Mouse (Mus musculus): Measurements from ENCODE around the gene Gabrb3. TPM values are rescaled to one million over a fixed set of nuclear protein-coding genes. Genes with fewer than 3 reads are reported as not detected.

The Gabrb3 gene
- total and polyA plus RNA-seq, 3 experiments: 0.16 TPM; not detected in 2

GRCm38 (mm10) chr7:57560732-57561436 is 141.4 kb downstream of the Gabrb3 start:
- H3K4me1 ChIP-seq (ENCODE audit: insufficient read depth, low read depth, low read length): no peaks in the 10 kb centered on the region
- H3K9me3 ChIP-seq (replicated peaks): peaks cover 4% of the 10 kb centered on the region; the same call in 1 of the 2 replicates
- no peaks in the 10 kb centered on the region for H3K36me3 ChIP-seq (replicated peaks)
- TF ChIP-seq GATA1 (IDR thresholded peaks at IDR 0.05; ENCODE audit: borderline replicate concordance, low read length) (no peak), TAL1 (conservative IDR thresholded peaks at IDR 0.05; ENCODE audit: low read depth, low read length) (no peak), POLR2AphosphoS5 (IDR thresholded peaks at IDR 0.05; ENCODE audit: insufficient replicate concordance, low read depth, low read length) (no peak), GATA2 (IDR thresholded peaks at IDR 0.05; ENCODE audit: borderline replicate concordance, low read depth, low read length) (no peak), CTCF (IDR thresholded peaks at IDR 0.05; ENCODE audit: low read depth, low read length) (no peak)
- H3K27me3 ChIP-seq (ENCODE audit: insufficient read depth, low read length): no peaks in the 10 kb centered on the region
- no peak overlapping the region for H3K4me3 ChIP-seq (ENCODE audit: low read depth, low read length)
- DNase-seq (ENCODE audit: low spot score) (no peak), ATAC-seq (ENCODE audit: extremely low read depth, insufficient number of reproducible peaks, low FRiP score, poor library complexity, severe bottlenecking) (no peak)

GRCm38 (mm10) chr7:57564403-57564802 is 144.9 kb downstream of the Gabrb3 start:
- TF ChIP-seq CTCF (IDR thresholded peaks at IDR 0.05; ENCODE audit: low read depth, low read length): no peak
- TF ChIP-seq GATA2 (IDR thresholded peaks at IDR 0.05; ENCODE audit: borderline replicate concordance, low read depth, low read length): no peak
- TF ChIP-seq GATA1 (IDR thresholded peaks at IDR 0.05; ENCODE audit: borderline replicate concordance, low read length): no peak
- no peak for TF ChIP-seq TAL1 (conservative IDR thresholded peaks at IDR 0.05; ENCODE audit: low read depth, low read length)
- no peak for TF ChIP-seq POLR2AphosphoS5 (IDR thresholded peaks at IDR 0.05; ENCODE audit: insufficient replicate concordance, low read depth, low read length)
- Histone ChIP-seq H3K9me3 (replicated peaks) (no peaks in the 10 kb centered on the region), H3K4me1 (ENCODE audit: insufficient read depth, low read depth, low read length) (no peaks in the 10 kb centered on the region), H3K4me3 (ENCODE audit: low read depth, low read length) (no peak overlapping the region), H3K27me3 (ENCODE audit: insufficient read depth, low read length) (no peaks in the 10 kb centered on the region), H3K36me3 (replicated peaks) (no peaks in the 10 kb centered on the region)
- ATAC-seq (ENCODE audit: extremely low read depth, insufficient number of reproducible peaks, low FRiP score, poor library complexity, severe bottlenecking) (no peak), DNase-seq (ENCODE audit: low spot score) (no peak)

- H3K27me3 ChIP-seq (ENCODE audit: insufficient read depth, low read length): no peaks in the 10 kb centered on the region
- no peaks in the 10 kb centered on the region for H3K36me3 ChIP-seq (replicated peaks)
- H3K9me3 ChIP-seq (replicated peaks): peaks cover 31% of the 10 kb centered on the region
- no peak for ATAC-seq (ENCODE audit: extremely low read depth, insufficient number of reproducible peaks, low FRiP score, poor library complexity, severe bottlenecking)
- TF ChIP-seq CTCF (IDR thresholded peaks at IDR 0.05; ENCODE audit: low read depth, low read length) (no peak), TAL1 (conservative IDR thresholded peaks at IDR 0.05; ENCODE audit: low read depth, low read length) (no peak), POLR2AphosphoS5 (IDR thresholded peaks at IDR 0.05; ENCODE audit: insufficient replicate concordance, low read depth, low read length) (no peak), GATA2 (IDR thresholded peaks at IDR 0.05; ENCODE audit: borderline replicate concordance, low read depth, low read length) (no peak), GATA1 (IDR thresholded peaks at IDR 0.05; ENCODE audit: borderline replicate concordance, low read length) (no peak)
- no peak for DNase-seq (ENCODE audit: low spot score)
- H3K4me1 ChIP-seq (ENCODE audit: insufficient read depth, low read depth, low read length): no peaks in the 10 kb centered on the region
- peak overlapping the region; percentile 20; the same call in 1 of the 2 replicates for H3K4me3 ChIP-seq (ENCODE audit: low read depth, low read length)
Measured at GRCm38 (mm10) chr7:57590451-57591248, 171.2 kb downstream of the Gabrb3 start.

GRCm38 (mm10) chr7:57591249-57591577 is 171.7 kb downstream of the Gabrb3 start:
- Histone ChIP-seq H3K4me1 (ENCODE audit: insufficient read depth, low read depth, low read length) (no peaks in the 10 kb centered on the region), H3K36me3 (replicated peaks) (no peaks in the 10 kb centered on the region), H3K27me3 (ENCODE audit: insufficient read depth, low read length) (no peaks in the 10 kb centered on the region), H3K4me3 (ENCODE audit: low read depth, low read length) (no peak overlapping the region; the same call in 1 of the 2 replicates), H3K9me3 (replicated peaks) (peaks cover 31% of the 10 kb centered on the region)
- ATAC-seq (ENCODE audit: extremely low read depth, insufficient number of reproducible peaks, low FRiP score, poor library complexity, severe bottlenecking): no peak
- DNase-seq (ENCODE audit: low spot score): no peak
- TF ChIP-seq GATA1 (IDR thresholded peaks at IDR 0.05; ENCODE audit: borderline replicate concordance, low read length): no peak
- TF ChIP-seq CTCF (IDR thresholded peaks at IDR 0.05; ENCODE audit: low read depth, low read length): no peak
- no peak for TF ChIP-seq POLR2AphosphoS5 (IDR thresholded peaks at IDR 0.05; ENCODE audit: insufficient replicate concordance, low read depth, low read length)
- no peak for TF ChIP-seq TAL1 (conservative IDR thresholded peaks at IDR 0.05; ENCODE audit: low read depth, low read length)
- TF ChIP-seq GATA2 (IDR thresholded peaks at IDR 0.05; ENCODE audit: borderline replicate concordance, low read depth, low read length): no peak

- DNase-seq (ENCODE audit: low spot score) (no peak), ATAC-seq (ENCODE audit: extremely low read depth, insufficient number of reproducible peaks, low FRiP score, poor library complexity, severe bottlenecking) (no peak)
- Histone ChIP-seq H3K4me3 (ENCODE audit: low read depth, low read length) (no peak overlapping the region; the same call in 1 of the 2 replicates), H3K9me3 (replicated peaks) (peaks cover 31% of the 10 kb centered on the region), H3K4me1 (ENCODE audit: insufficient read depth, low read depth, low read length) (no peaks in the 10 kb centered on the region), H3K36me3 (replicated peaks) (no peaks in the 10 kb centered on the region), H3K27me3 (ENCODE audit: insufficient read depth, low read length) (no peaks in the 10 kb centered on the region)
- TF ChIP-seq POLR2AphosphoS5 (IDR thresholded peaks at IDR 0.05; ENCODE audit: insufficient replicate concordance, low read depth, low read length) (no peak), GATA1 (IDR thresholded peaks at IDR 0.05; ENCODE audit: borderline replicate concordance, low read length) (no peak), CTCF (IDR thresholded peaks at IDR 0.05; ENCODE audit: low read depth, low read length) (no peak), TAL1 (conservative IDR thresholded peaks at IDR 0.05; ENCODE audit: low read depth, low read length) (no peak), GATA2 (IDR thresholded peaks at IDR 0.05; ENCODE audit: borderline replicate concordance, low read depth, low read length) (no peak)
Measured at GRCm38 (mm10) chr7:57591578-57592431, 172.3 kb downstream of the Gabrb3 start.

Measured in G1E (cell line).